Mouse (Mus musculus) liver, postnatal 0 days (tissue): ENCODE measurements around the gene Erf.
A peak's percentile ranks its signal among the peaks of the same experiment; 100 is the strongest.

Experiments
- CTCF ChIP-seq: sonication (generic); IDR thresholded peaks from 2 replicates; pipeline ENCODE4 v1.5.1; 2016; ENCODE audit warnings: antibody characterized with exemption, low read depth
- EP300 ChIP-seq: IDR thresholded peaks from 2 replicates; pipeline ENCODE4 v1.6.1; 2016; ENCODE audit warnings: antibody characterized with exemption, low read depth, mild to moderate bottlenecking

DNA sequence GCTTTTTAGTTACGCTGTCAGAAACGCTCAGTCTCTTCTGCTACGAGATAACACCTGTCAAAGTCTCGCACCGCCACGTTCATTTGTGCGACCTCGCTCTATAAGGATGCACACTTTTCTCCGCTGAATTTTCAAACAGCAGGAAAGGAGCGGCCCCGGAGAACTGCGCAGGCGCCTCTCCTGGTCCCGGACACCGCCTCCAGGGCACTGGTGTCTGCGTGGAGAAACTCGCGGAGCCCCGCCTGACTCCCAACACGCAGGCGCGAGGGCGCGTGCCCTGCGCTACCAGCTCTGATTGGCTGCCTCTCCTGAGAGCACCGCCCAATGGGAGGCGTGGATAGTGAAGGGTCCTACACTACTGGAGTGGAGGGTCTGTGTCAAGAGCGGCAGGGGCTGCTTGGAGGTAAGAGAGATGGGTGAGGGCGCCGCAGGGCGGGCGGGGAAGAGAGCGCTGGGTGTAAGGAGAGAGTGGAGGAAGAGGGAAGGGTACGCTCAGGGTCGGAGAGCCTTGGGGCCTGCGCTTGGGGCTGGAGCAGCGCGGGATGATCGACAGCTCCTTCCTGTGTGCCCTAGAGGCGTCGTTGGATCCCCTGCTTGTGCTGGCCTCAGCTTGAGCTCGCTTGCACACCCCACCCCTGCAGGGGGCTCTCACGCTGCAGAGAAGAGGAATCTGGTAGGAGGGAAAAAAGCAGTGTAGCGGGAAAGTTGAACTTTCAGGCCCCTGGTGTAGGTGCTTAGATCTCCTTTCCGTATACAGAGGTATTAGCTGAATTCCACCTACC is 29.3 kb downstream of the Erf start, which contains the start of gene Zfp526:
- TF ChIP-seq CTCF (peak; percentile 40; the same call in 1 of the 2 replicates), EP300 (no peak)
